Mouse (Mus musculus): Measurements from ENCODE around the gene Prkd2.

GRCm38 (mm10) chr7:16885905-16886304 lies 43.2 kb downstream of the Prkd2 start:
- TF ChIP-seq EP300 (IDR thresholded peaks at IDR 0.05; ENCODE audit: low read length) (no peak), NELFE (IDR thresholded peaks at IDR 0.05; ENCODE audit: low read depth, low read length) (no peak), POLR2A (IDR thresholded peaks at IDR 0.05; ENCODE audit: low read depth, low read length) (no peak), CTCF (conservative IDR thresholded peaks at IDR 0.05 in 1 of 2, IDR thresholded peaks at IDR 0.05 in 1 of 2; ENCODE audit: low read depth in 2 of 2, low read length in 2 of 2) (no peak), ZMIZ1 (IDR thresholded peaks at IDR 0.05; ENCODE audit: low read depth, low read length) (no peak), TCF12 (IDR thresholded peaks at IDR 0.05; ENCODE audit: low read depth, low read length) (no peak), MYC (IDR thresholded peaks at IDR 0.05; ENCODE audit: low read depth, low read length) (no peak), USF2 (conservative IDR thresholded peaks at IDR 0.05; ENCODE audit: low read depth, low read length) (no peak), CHD1 (IDR thresholded peaks at IDR 0.05; ENCODE audit: low read depth, low read length) (no peak), JUND (conservative IDR thresholded peaks at IDR 0.05; ENCODE audit: low read depth, low read length) (no peak)
